Mouse (Mus musculus): Measurements from ENCODE around the gene Dnajc14. TPM values are rescaled to one million over a fixed set of nuclear protein-coding genes. Genes with fewer than 3 reads are reported as not detected.
A peak's percentile ranks its signal among the peaks of the same experiment; 100 is the strongest.

Dnajc14 gene
- polyA plus RNA-seq, 1 experiment from 2014 or later = 28.2 TPM

DNA sequence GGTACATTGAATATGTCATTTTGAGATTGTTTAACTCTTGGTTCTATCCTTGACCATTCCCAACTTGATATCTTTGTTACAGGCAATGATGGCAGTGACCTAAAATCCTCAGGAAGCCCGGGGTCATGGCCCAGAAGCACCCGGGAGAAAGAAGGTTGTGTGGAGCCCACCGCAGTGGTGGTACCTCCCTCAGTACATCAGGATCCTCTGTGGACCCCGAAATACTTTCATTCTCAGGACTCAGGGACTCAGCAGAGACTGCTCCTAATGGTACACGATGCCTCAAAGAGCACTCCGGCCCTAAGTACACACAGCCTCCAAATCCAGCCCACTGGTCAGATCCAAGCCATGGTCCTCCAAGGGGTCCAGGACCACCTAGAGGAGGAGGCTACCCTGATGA is 2.2 kb downstream of the Dnajc14 start:
- ATAC-seq = no peak
- no peak overlapping the region for H3K27ac ChIP-seq (ENCODE audit: low read depth, low read length)
- whole genome bisulfite sequencing = 40% methylated on average over 6 of the region's 6 CpGs
- H3K9ac ChIP-seq (ENCODE audit: low read depth, low read length) = peak overlapping the region; percentile 78
- H3K27me3 ChIP-seq (replicated peaks; ENCODE audit: control insufficient read depth, insufficient read depth, low read length) = no peaks in the 10 kb centered on the region
- TF ChIP-seq CTCF (IDR thresholded peaks at IDR 0.05; ENCODE audit: low read depth) = no peak
- H3K9me3 ChIP-seq (ENCODE audit: control insufficient read depth) = no peaks in the 10 kb centered on the region
- peaks cover 16% of the 10 kb centered on the region; the same call in 1 of the 2 replicates for H3K4me1 ChIP-seq (replicated peaks; ENCODE audit: control insufficient read depth, insufficient read depth, low read length)
- peaks cover 22% of the 10 kb centered on the region; the same call in 1 of the 2 replicates for H3K36me3 ChIP-seq (ENCODE audit: control insufficient read depth, insufficient read depth)
- H3K4me2 ChIP-seq (replicated peaks; ENCODE audit: low read depth) = peak overlapping the region; percentile 97
- H3K4me3 ChIP-seq (ENCODE audit: low read depth, low read length) = peak overlapping the region; percentile 81

DNA sequence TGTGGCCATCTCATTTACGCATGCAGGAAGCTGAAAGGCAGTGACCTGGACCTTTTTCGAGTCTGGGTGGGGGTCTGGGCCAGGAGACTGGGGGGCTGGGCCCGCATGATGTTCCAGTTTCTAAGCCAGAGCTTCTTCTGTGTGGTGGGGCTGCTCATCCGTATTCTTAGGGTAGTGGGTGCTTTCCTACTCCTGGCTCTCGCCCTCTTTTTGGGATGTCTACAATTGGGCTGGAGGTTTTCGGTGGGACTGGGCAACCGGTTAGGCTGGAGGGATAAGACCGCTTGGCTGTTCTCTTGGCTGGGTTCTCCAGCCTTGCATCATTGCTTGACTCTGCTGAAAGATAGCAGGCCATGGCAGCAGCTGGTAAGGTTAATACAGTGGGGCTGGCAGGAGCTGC is 3.2 kb downstream of the Dnajc14 start:
- no peaks in the 10 kb centered on the region for H3K27me3 ChIP-seq (replicated peaks; ENCODE audit: control insufficient read depth, insufficient read depth, low read length)
- H3K4me2 ChIP-seq (replicated peaks; ENCODE audit: low read depth) = peak overlapping the region; percentile 97
- peak overlapping the region; percentile 5; the same call in 1 of the 2 replicates for H3K4me3 ChIP-seq (ENCODE audit: low read depth, low read length)
- TF ChIP-seq CTCF (IDR thresholded peaks at IDR 0.05; ENCODE audit: low read depth) = no peak
- H3K4me1 ChIP-seq (replicated peaks; ENCODE audit: control insufficient read depth, insufficient read depth, low read length) = peaks cover 16% of the 10 kb centered on the region; the same call in 1 of the 2 replicates
- H3K36me3 ChIP-seq (ENCODE audit: control insufficient read depth, insufficient read depth) = peaks cover 19% of the 10 kb centered on the region; the same call in 1 of the 2 replicates
- no peak overlapping the region for H3K27ac ChIP-seq (ENCODE audit: low read depth, low read length)
- H3K9ac ChIP-seq (ENCODE audit: low read depth, low read length) = peak overlapping the region; percentile 78; the same call in 1 of the 2 replicates
- no peaks in the 10 kb centered on the region for H3K9me3 ChIP-seq (ENCODE audit: control insufficient read depth)
- 84% methylated on average over 8 of the region's 8 CpGs for WGBS
- no peak for ATAC-seq

DNA sequence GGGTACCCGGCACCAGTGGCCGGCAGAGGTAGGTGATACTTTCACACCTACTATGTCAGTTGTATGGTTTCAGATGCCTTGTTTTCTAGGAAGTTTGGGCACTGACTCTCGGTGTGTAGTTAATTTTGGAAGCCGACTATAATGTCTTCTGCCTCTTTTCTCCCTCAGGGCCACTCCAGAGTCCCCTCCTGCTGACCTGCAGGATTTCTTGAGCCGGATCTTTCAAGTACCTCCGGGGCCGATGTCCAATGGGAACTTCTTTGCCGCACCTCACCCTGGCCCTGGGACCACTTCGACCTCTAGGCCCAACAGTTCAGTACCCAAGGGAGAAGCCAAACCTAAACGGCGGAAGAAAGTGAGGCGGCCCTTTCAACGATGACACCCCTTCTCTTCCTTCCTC is 13.2 kb downstream of the Dnajc14 start, which contains the start of gene Sarnp:
Gene Sarnp, plus strand, starts transcription at position 301 of the 400 bp plus-strand sequence.
- no peak within 1 kb of the TSS for H3K4me3 ChIP-seq (ENCODE audit: low read depth, low read length)
- no peak within 1 kb of the TSS for H3K9ac ChIP-seq (ENCODE audit: low read depth, low read length)
- H3K4me2 ChIP-seq (replicated peaks; ENCODE audit: low read depth) = no peak within 1 kb of the TSS
- H3K9me3 ChIP-seq (ENCODE audit: control insufficient read depth) = no peaks in the 10 kb centered on the region
- no peak for TF ChIP-seq CTCF (IDR thresholded peaks at IDR 0.05; ENCODE audit: low read depth)
- WGBS = 92% methylated on average over 13 of the region's 13 CpGs
- ATAC-seq = no peak
- no peaks in the 10 kb centered on the region for H3K27me3 ChIP-seq (replicated peaks; ENCODE audit: control insufficient read depth, insufficient read depth, low read length)
- H3K27ac ChIP-seq (ENCODE audit: low read depth, low read length) = no peak within 1 kb of the TSS; the same call in 1 of the 2 replicates
- peaks cover 46% of the 10 kb centered on the region for H3K36me3 ChIP-seq (ENCODE audit: control insufficient read depth, insufficient read depth)
- H3K4me1 ChIP-seq (replicated peaks; ENCODE audit: control insufficient read depth, insufficient read depth, low read length) = peaks cover 6% of the 10 kb centered on the region; the same call in 1 of the 2 replicates

DNA sequence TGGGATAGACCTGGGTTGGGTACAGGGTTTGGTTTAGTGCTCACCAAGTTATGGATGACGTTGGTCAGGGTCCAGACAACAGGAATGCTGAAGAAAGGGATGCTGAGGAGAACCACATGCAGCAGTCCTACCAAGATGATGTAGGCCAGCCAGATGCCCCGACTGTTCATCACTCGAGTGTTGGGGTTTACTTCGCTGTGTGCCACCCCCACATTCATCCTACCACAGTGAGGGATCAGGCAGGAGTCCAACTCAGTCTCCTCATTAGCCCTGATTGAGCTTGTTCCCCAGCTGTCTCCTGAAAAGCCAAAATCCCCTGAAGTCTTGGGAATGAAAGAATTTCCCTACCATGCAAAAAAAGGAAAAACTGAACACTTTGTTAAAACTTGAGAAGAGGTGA is 16.4 kb downstream of the Dnajc14 start:
- peaks cover 35% of the 10 kb centered on the region for H3K36me3 ChIP-seq (ENCODE audit: control insufficient read depth, insufficient read depth)
- H3K4me1 ChIP-seq (replicated peaks; ENCODE audit: control insufficient read depth, insufficient read depth, low read length) = peaks cover 10% of the 10 kb centered on the region; the same call in 1 of the 2 replicates
- TF ChIP-seq CTCF (IDR thresholded peaks at IDR 0.05; ENCODE audit: low read depth) = no peak

DNA sequence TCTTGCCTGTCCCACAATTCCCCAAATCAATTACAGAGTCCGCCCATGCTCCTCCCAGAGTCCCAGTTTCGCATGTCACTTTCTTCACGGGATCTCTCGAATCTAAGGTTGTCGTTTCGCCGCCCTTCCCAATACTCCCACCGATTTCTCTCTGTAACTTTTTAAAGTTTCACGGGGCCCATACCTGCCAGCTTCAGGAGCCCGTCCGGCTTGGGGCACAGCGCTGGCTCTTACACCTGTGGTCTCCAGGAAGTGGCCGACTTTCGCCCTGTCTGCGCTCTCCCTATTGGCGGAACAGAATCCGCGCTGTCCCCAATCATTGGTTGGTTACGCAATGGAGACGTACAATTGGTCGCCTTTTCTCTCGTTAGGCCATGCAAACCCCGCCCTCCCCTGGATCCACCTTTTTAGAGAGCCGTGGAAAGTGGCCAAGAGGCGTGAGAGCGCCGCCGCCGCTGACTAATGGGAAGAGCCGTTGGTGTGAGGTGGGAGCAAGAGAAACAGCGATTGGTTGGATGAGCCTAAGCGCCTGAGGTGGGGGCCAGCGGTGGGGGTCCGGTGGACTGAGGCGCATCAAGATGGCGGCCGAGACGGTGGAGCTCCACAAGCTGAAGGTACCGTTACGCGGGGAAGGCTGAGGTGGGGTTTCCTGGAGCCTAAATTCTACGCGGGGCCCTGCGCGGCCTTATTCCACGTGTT is 17.6 kb downstream of the Dnajc14 start, which contains the start of gene Ormdl2:
Gene Ormdl2, minus strand, starts transcription at position 288 of the 699 bp plus-strand sequence.
- under 1% methylated on average over 46 of the region's 46 CpGs for WGBS
- peak within 1 kb of the TSS; percentile 57 for H3K9ac ChIP-seq (ENCODE audit: low read depth, low read length)
- no peak for TF ChIP-seq CTCF (IDR thresholded peaks at IDR 0.05; ENCODE audit: low read depth)
- H3K27me3 ChIP-seq (replicated peaks; ENCODE audit: control insufficient read depth, insufficient read depth, low read length) = no peaks in the 10 kb centered on the region
- peaks cover 10% of the 10 kb centered on the region; the same call in 1 of the 2 replicates for H3K4me1 ChIP-seq (replicated peaks; ENCODE audit: control insufficient read depth, insufficient read depth, low read length)
- H3K9me3 ChIP-seq (ENCODE audit: control insufficient read depth) = no peaks in the 10 kb centered on the region
- peak; percentile 100 for ATAC-seq
- peaks cover 28% of the 10 kb centered on the region for H3K36me3 ChIP-seq (ENCODE audit: control insufficient read depth, insufficient read depth)
- 0 out of 2 replicates have a peak within 1 kb of the TSS, but pooled peaks have one; percentile 2 for H3K27ac ChIP-seq (ENCODE audit: low read depth, low read length)
- peak within 1 kb of the TSS; percentile 67 for H3K4me2 ChIP-seq (replicated peaks; ENCODE audit: low read depth)
- peak within 1 kb of the TSS; percentile 67 for H3K4me3 ChIP-seq (ENCODE audit: low read depth, low read length)

More for the DNA sequence above, 16.4 kb downstream of the Dnajc14 start:
- H3K4me2 ChIP-seq (replicated peaks; ENCODE audit: low read depth) = no peak overlapping the region
- ATAC-seq = no peak
- H3K4me3 ChIP-seq (ENCODE audit: low read depth, low read length) = no peak overlapping the region
- H3K9ac ChIP-seq (ENCODE audit: low read depth, low read length) = no peak overlapping the region
- H3K27me3 ChIP-seq (replicated peaks; ENCODE audit: control insufficient read depth, insufficient read depth, low read length) = no peaks in the 10 kb centered on the region
- no peaks in the 10 kb centered on the region for H3K9me3 ChIP-seq (ENCODE audit: control insufficient read depth)
- H3K27ac ChIP-seq (ENCODE audit: low read depth, low read length) = no peak overlapping the region
- WGBS = 84% methylated on average over 4 of the region's 4 CpGs

DNA sequence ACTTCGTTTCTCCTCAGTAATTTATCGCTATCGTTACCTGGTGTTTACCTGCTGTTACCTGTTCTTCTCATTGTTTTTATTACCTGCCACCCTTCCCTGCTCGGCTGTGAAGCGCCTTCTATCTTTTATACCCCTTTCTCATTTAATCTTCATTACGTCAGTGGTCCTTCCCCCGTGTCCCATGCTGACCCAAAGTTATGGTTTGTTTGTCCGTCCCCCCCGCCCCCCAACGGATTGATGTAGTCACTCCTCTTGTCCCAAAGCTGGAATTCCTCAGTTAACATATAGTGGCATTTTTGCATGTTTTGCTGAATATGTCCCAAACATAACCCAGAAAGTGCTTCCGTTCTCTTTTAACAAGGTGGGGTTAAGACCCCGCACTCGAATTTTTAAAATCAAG is 18.3 kb downstream of the Dnajc14 start:
- peak overlapping the region; percentile 67 for H3K4me2 ChIP-seq (replicated peaks; ENCODE audit: low read depth)
- peaks cover 21% of the 10 kb centered on the region for H3K36me3 ChIP-seq (ENCODE audit: control insufficient read depth, insufficient read depth)
- TF ChIP-seq CTCF (IDR thresholded peaks at IDR 0.05; ENCODE audit: low read depth) = no peak
- H3K27ac ChIP-seq (ENCODE audit: low read depth, low read length) = no peak overlapping the region
- H3K9ac ChIP-seq (ENCODE audit: low read depth, low read length) = peak overlapping the region; percentile 57
- peak; percentile 7; the same call in 1 of the 2 replicates for ATAC-seq
- H3K4me3 ChIP-seq (ENCODE audit: low read depth, low read length) = peak overlapping the region; percentile 67
- H3K4me1 ChIP-seq (replicated peaks; ENCODE audit: control insufficient read depth, insufficient read depth, low read length) = peaks cover 10% of the 10 kb centered on the region; the same call in 1 of the 2 replicates
- no peaks in the 10 kb centered on the region for H3K27me3 ChIP-seq (replicated peaks; ENCODE audit: control insufficient read depth, insufficient read depth, low read length)
- 3% methylated on average over 13 of the region's 13 CpGs for WGBS
- H3K9me3 ChIP-seq (ENCODE audit: control insufficient read depth) = no peaks in the 10 kb centered on the region
